Mouse (Mus musculus): ENCODE data around the gene Smg6. TPM values are rescaled to one million over a fixed set of nuclear protein-coding genes. Genes with fewer than 3 reads are reported as not detected.
"Not testable (repeated sequence)": the region's sequence is repeated elsewhere in the genome, so short reads cannot be mapped to it uniquely, and the experiment has no call there.

Smg6 gene
- polyA plus RNA-seq, 1 experiment, result 39.3 TPM

- TF ChIP-seq POLR2A (IDR thresholded peaks at IDR 0.05; ENCODE audit: borderline replicate concordance, extremely low read depth, insufficient read depth, insufficient read length, poor library complexity, severe bottlenecking), result no peak
- TF ChIP-seq CTCF (IDR thresholded peaks at IDR 0.05; ENCODE audit: borderline replicate concordance, extremely low read depth, insufficient read depth, insufficient read length), result peak; percentile 74
- DNase-seq (ENCODE audit: low read depth), result peak; percentile 92
Observed at GRCm38 (mm10) chr11:75170136-75170751, 244.6 kb downstream of the Smg6 start.

DNA sequence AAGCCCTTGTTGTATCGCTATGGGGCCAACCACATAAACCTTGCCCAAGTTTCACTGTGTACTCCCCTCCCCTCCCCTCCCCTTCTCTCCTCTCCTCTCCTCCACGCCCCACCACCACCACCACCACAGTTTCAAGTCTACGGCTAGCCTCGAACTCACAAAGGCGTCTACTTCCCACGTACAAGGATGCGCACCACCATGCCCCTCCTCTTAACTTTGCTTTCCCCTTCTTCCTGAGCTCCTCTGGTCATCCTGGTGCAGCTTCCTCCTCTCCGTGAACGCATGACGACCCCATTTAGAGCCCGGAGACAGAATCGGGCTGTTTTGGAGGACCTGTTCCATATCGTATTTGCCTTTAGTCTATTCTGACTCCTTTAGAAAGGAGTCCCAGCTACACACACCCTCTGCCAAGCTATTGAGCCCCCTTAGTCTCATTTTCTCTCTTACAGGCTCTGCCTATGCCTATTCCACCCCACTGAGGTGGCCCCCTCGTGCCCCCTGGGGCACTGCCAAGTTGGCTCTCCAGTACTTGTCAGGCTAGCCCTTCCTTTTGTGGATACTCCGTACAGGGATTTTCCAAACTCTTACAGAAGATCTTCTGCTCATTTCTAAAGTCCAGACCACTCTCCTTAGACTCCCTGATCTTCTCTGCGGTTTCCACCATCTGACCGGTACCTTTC is 245.7 kb downstream of the Smg6 start:
- TF ChIP-seq POLR2A (IDR thresholded peaks at IDR 0.05; ENCODE audit: borderline replicate concordance, extremely low read depth, insufficient read depth, insufficient read length, poor library complexity, severe bottlenecking) (no peak), CTCF (IDR thresholded peaks at IDR 0.05; ENCODE audit: borderline replicate concordance, extremely low read depth, insufficient read depth, insufficient read length) (no peak)
- DNase-seq (ENCODE audit: low read depth), result no peak

DNA sequence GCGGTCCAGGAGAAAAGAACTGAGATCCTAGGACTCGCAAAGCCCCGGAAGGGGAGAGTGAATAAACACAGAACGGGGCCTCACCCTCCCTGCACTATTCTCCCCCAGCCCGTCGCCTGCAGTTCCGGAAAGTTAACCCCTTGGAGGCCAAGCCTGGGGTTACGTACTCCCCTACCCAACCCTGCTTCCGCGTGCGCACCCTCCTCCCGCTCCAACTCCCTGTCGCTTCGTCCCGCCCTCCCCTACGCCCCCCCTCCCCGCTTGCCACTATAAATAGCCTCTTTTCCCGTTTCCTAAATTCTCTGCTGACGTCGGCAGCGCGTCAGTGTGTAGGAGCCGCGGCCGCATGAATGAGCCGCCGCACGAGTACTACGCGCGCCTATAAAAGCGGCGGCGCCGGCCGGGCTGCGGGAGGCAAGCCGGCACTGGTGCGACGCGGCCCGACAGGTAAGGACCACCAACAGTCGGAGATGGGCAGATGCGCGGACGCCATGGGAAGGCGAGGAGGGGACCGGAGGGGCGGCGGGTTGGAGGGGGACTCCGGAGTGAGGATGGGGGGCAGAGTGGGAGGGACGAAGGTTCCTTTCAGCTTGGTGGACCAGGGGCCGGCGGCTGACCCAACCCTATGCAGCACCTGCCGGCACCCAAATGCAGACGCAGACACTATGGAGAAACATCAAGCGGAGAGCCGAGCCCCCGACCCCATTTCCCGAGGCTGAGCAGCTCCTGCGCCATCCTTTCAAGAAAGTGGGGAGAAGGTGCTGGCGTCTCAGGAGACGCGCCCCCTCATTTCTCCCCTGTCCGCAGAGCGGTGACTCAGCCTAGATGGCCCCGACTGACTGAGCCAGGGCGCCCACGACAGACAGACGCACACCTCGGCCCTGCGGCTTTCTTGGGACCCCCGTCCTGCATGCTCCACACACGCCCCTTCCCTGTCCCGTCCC is 246.8 kb downstream of the Smg6 start:
- no peak for TF ChIP-seq CTCF (IDR thresholded peaks at IDR 0.05; ENCODE audit: borderline replicate concordance, extremely low read depth, insufficient read depth, insufficient read length)
- TF ChIP-seq POLR2A (IDR thresholded peaks at IDR 0.05; ENCODE audit: borderline replicate concordance, extremely low read depth, insufficient read depth, insufficient read length, poor library complexity, severe bottlenecking), result no peak
- peak; percentile 84 for DNase-seq (ENCODE audit: low read depth)

DNA sequence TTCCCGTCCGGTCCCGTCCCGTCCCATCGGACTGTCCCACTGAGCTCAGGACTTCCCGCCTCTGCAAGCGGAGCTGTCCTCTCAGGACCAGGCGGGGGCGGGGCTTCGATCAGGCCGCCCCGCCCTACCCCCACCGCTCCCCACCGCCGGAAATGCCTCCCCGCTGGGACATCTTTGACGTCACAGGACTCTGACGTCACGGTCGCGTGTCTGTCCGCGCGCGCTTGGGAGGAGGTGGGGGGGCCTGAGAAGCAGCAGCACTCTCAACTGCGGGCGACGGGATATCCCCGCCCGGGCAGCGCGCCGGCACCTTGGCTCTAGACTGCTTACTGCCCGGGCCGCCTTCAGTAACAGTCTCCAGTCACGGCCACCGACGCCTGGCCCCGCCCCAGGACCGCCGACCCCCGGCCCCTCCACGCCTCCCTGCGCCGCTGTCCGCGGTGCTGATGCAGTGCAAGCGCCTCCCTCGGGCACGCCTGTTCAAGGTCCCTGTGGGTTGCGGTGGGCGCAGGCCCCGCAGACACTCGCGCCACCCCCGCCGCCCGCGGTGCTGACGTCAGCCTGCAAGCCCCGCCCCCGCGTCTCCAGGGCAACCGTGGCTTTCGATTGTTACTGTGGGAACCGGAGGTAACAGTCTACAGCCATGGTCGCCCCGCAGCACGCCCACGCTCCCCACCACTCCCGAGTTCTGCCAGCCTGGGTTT is 247.6 kb downstream of the Smg6 start:
- peak; percentile 93 for DNase-seq (ENCODE audit: low read depth)
- no peak for TF ChIP-seq CTCF (IDR thresholded peaks at IDR 0.05; ENCODE audit: borderline replicate concordance, extremely low read depth, insufficient read depth, insufficient read length)
- no peak for TF ChIP-seq POLR2A (IDR thresholded peaks at IDR 0.05; ENCODE audit: borderline replicate concordance, extremely low read depth, insufficient read depth, insufficient read length, poor library complexity, severe bottlenecking)

DNA sequence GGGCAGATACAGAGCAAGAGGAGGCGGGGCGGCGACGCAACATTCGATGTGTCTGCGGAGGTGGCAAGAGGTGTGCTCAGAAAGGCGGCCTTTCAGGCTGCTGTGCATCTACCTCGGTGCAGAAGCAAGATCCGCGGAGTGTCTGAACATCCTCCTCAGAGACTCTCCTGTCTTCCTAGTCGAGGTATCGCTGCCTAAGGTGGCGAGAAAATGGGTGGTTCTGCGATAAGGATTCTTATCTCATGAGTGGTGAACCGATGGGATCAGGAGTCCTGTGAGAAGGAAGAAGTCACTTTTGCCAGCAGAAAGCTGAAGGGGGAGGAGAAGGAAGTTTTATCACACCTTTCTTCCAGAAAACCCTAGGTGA is 248.2 kb downstream of the Smg6 start:
- no peak for DNase-seq (ENCODE audit: low read depth)
- no peak for TF ChIP-seq CTCF (IDR thresholded peaks at IDR 0.05; ENCODE audit: borderline replicate concordance, extremely low read depth, insufficient read depth, insufficient read length)
- no peak for TF ChIP-seq POLR2A (IDR thresholded peaks at IDR 0.05; ENCODE audit: borderline replicate concordance, extremely low read depth, insufficient read depth, insufficient read length, poor library complexity, severe bottlenecking)

DNA sequence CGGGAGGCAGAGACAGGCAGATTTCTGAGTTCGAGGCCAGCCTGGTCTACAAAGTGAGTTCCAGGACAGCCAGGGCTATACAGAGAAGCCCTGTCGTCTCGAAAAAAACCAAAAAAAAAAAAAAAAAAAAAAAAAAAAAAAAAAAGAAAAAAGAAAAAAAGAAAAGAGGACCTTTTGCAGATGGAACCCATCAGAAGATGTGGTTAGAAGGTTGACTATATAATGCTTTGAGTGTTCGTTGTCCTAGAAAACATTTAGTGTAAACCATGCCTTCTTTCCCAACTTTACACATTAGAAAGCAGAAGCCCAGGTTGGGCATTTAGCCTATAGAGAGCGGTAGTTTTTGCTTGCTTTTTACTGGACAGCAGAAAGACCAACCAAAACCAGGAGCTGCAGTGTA is 249.0 kb downstream of the Smg6 start:
- not testable (repeated sequence) for DNase-seq (ENCODE audit: low read depth)

GRCm38 (mm10) chr11:75178011-75178410 is 252.4 kb downstream of the Smg6 start:
- no peak for DNase-seq (ENCODE audit: low read depth)
- TF ChIP-seq POLR2A (IDR thresholded peaks at IDR 0.05; ENCODE audit: borderline replicate concordance, extremely low read depth, insufficient read depth, insufficient read length, poor library complexity, severe bottlenecking) (no peak), CTCF (IDR thresholded peaks at IDR 0.05; ENCODE audit: borderline replicate concordance, extremely low read depth, insufficient read depth, insufficient read length) (no peak)

DNA sequence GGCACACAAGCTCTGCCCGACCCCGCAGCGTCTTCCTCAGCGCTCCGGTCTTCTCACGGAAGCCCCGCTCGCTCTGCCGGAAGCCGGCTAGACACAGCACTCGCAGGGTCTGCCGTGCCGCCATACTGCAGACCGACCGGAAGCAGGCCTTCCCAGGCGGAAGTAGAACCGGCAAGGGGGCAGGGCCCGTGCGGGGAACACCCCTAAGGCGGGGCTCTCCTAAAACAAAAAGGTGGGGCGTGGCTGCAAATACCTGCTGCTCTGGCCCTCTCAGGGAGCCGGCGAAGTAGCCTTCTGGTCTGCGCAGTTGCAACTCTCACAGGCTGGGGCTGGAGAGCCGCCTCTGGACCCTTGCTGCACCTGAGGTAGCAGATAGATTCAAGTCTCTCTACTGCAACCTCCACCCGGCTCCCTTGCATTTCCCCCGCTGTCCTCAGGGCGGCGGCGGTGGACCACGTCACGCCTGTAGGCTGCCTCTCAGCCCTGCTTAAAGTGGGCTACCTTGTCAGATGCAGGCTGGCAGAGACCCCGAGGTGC is 253.1 kb downstream of the Smg6 start, which contains the start of gene Ovca2:
Ovca2 (minus strand) TSS at position 164 of the 537 bp plus-strand sequence.
- peak; percentile 97 for DNase-seq (ENCODE audit: low read depth)
- TF ChIP-seq CTCF (IDR thresholded peaks at IDR 0.05; ENCODE audit: borderline replicate concordance, extremely low read depth, insufficient read depth, insufficient read length) (peak; percentile 95), POLR2A (IDR thresholded peaks at IDR 0.05; ENCODE audit: borderline replicate concordance, extremely low read depth, insufficient read depth, insufficient read length, poor library complexity, severe bottlenecking) (peak; percentile 43; the same call in 1 of the 2 replicates)

- no peak for DNase-seq (ENCODE audit: low read depth)
- no peak for TF ChIP-seq POLR2A (IDR thresholded peaks at IDR 0.05; ENCODE audit: borderline replicate concordance, extremely low read depth, insufficient read depth, insufficient read length, poor library complexity, severe bottlenecking)
Observed at GRCm38 (mm10) chr11:75183917-75184570, 258.4 kb downstream of the Smg6 start.

GRCm38 (mm10) chr11:75184573-75184972 is 258.9 kb downstream of the Smg6 start:
- DNase-seq (ENCODE audit: low read depth), result no peak
- TF ChIP-seq POLR2A (IDR thresholded peaks at IDR 0.05; ENCODE audit: borderline replicate concordance, extremely low read depth, insufficient read depth, insufficient read length, poor library complexity, severe bottlenecking), result no peak
- TF ChIP-seq CTCF (IDR thresholded peaks at IDR 0.05; ENCODE audit: borderline replicate concordance, extremely low read depth, insufficient read depth, insufficient read length), result no peak

Data from brain, embryonic 14.5 days (tissue).